Mouse (Mus musculus) thymus, adult 2 months (tissue): ENCODE measurements around the gene Fpgs. TPM values are rescaled to one million over a fixed set of nuclear protein-coding genes. Genes with fewer than 3 reads are reported as not detected.

Source experiments
- DNase-seq: peaks from one replicate; pipeline ENCODE4 v3.0.0; 2021
- H3K27ac ChIP-seq: fragments of 200-500 bp; 2 replicates; pipeline ENCODE4 v1.5.1; 2012; ENCODE audit warnings: low read length, control low read depth; ENCODE audit not compliant: control insufficient read depth, insufficient read depth
- H3K27me3 ChIP-seq: fragments of 200-500 bp; 2 replicates; pipeline ENCODE4 v1.6.1; 2012; ENCODE audit warnings: mild to moderate bottlenecking, low read length, moderate library complexity, mixed read lengths; ENCODE audit not compliant: control insufficient read depth, insufficient read depth
- H3K36me3 ChIP-seq: fragments of 200-500 bp; 2 replicates; pipeline ENCODE4 v1.6.1; 2012; ENCODE audit warnings: mild to moderate bottlenecking, low read length, moderate library complexity; ENCODE audit not compliant: control insufficient read depth, insufficient read depth
- H3K4me1 ChIP-seq: fragments of 200-500 bp; replicated peaks from 2 replicates; pipeline ENCODE4 v1.6.1; 2012; ENCODE audit warnings: low read length; ENCODE audit not compliant: control insufficient read depth, insufficient read depth
- H3K4me3 ChIP-seq: fragments of 200-500 bp; 2 replicates; pipeline ENCODE4 v1.5.1; 2012; ENCODE audit warnings: mild to moderate bottlenecking, low read length, control low read depth, moderate library complexity; ENCODE audit not compliant: control insufficient read depth, insufficient read depth
- CTCF ChIP-seq: fragments of 200-500 bp; IDR thresholded peaks from 2 replicates; pipeline ENCODE4 v1.5.1; 2012; ENCODE audit warnings: mild to moderate bottlenecking, control low read depth, low read length, moderate library complexity, borderline replicate concordance; ENCODE audit not compliant: control insufficient read depth, poor library complexity, insufficient read depth; ENCODE audit errors: extremely low read depth
- POLR2A ChIP-seq: fragments of 200-500 bp; IDR thresholded peaks from 2 replicates; pipeline ENCODE4 v1.6.1; 2012; ENCODE audit warnings: mild to moderate bottlenecking, low read length, control low read depth, moderate library complexity; ENCODE audit not compliant: control insufficient read depth, poor library complexity, insufficient read depth; ENCODE audit errors: extremely low read depth
- WGBS: fragments of 180-500 bp; shearing (Covaris S2); methylation state at CpG from one replicate; pipeline ENCODE4 v1.1.7; 2018; 5-methylcytosine and 5-hydroxymethylcytosine counted together
- polyA plus RNA-seq: library from polyadenylated mRNA; depleted of rRNA; stranded (reverse); fragments of >200 nt; gene quantifications from 2 replicates; pipeline ENCODE4 v1.2.3, GENCODE M21; 2012

Fpgs gene
- polyA plus RNA-seq, 1 experiment = 61.8 TPM

DNA sequence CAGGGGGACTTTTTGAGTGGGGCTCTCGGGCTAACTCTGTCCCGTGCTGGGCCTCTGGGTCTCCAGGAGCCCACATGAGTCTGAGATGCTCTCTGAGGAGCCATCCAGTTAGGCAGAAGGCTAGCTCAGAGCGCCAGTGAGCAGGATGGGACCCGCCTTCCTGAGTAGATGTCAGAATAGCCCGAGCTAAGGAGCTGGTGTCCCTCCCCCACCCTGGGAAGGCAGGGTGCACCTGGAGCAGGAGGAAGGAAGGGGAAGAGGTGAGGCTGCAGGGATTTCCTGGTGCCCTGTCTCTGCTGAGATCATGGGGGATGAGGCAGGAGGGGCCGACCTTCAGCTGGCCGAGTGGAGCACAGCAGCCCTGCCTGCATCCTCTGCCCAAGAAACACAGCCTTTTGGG is 24.5 kb upstream of the Fpgs start:
- TF ChIP-seq CTCF = no peak
- no peak for TF ChIP-seq POLR2A
- Histone ChIP-seq H3K27me3 (no peaks in the 10 kb centered on the region), H3K36me3 (peaks cover 6% of the 10 kb centered on the region), H3K4me1 (peaks cover 34% of the 10 kb centered on the region), H3K27ac (no peak overlapping the region), H3K4me3 (no peak overlapping the region)
- 34% methylated on average over 7 of the region's 7 CpGs for WGBS
- no peak for DNase-seq

DNA sequence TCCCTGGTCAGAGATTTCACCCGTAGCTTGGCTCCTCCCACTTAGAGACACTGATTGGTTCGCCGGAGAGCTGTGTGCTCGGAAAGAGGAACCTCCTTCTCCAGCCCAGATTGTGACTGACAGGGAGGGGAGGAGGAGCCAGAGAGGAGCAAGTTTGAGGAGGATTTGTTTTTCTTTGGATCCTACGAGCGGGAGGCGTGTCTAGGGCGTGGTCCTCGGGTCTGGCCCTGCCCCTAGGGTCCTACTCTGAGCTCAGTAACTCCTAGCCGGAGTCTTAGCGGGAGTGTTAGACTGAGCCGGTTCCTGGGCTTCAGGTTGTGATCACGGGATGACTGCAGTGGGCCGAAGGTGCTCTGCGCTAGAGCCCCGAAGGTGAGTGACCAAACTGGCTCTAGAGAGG is 23.5 kb upstream of the Fpgs start:
- DNase-seq = peak; percentile 74
- 8% methylated on average over 16 of the region's 16 CpGs for WGBS
- H3K4me1 ChIP-seq = peaks cover 39% of the 10 kb centered on the region
- TF ChIP-seq CTCF (no peak), POLR2A (0 out of 2 replicates have a peak, but pooled peaks have one; percentile 29)
- H3K36me3 ChIP-seq = peaks cover 6% of the 10 kb centered on the region
- no peak overlapping the region for H3K27ac ChIP-seq
- H3K27me3 ChIP-seq = no peaks in the 10 kb centered on the region
- peak overlapping the region; percentile 25 for H3K4me3 ChIP-seq

DNA sequence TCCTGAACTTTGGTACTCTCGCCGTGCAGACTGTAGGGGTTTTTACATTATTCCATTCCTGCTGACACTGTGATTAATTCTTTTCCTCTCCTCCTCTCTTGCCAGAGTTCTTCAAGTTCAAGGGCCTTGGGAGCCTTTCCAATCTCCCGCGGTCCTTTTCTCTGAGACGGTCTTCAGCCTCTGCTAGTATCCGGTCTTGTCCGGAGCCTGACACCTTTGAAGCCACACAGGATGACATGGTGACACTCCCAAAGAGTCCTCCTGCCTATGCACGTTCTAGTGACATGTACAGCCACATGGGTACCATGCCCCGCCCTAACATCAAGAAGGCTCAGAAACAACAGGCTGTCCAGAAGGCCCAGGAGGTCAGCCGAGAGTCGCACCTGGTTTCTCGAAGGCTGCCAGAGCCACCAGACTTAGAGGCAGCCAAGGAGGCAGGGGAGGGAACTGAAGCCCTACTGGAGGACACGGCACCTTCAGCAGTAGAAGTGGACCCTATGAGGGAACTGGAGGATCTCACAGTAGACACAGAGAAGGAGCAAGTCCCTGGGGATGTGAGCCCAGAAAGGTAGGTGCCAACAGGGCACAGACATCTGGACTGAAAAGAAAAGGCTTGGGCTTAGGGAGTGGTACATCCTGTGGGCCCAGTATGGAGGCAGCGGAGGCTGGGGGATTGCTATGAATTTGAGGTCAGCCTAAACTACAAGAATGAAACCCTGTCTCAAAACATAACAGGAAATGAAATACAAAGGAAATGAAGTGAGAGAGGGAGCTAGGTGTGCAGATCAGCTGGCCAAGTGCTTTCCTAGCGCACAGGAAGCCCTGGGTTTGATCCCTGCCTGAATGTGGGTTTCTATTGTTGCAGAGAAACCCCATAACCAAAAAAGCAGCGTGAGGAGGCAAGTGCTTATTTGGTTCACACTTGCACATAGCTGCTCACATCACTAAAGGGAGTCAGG is 21.2 kb upstream of the Fpgs start:
- H3K36me3 ChIP-seq = peaks cover 6% of the 10 kb centered on the region
- no peaks in the 10 kb centered on the region for H3K27me3 ChIP-seq
- H3K27ac ChIP-seq = peak overlapping the region; percentile 97
- no peak overlapping the region for H3K4me3 ChIP-seq
- TF ChIP-seq POLR2A = no peak
- TF ChIP-seq CTCF = no peak
- 70% methylated on average over 16 of the region's 16 CpGs for WGBS
- peaks cover 59% of the 10 kb centered on the region for H3K4me1 ChIP-seq
- DNase-seq = peak; percentile 54

DNA sequence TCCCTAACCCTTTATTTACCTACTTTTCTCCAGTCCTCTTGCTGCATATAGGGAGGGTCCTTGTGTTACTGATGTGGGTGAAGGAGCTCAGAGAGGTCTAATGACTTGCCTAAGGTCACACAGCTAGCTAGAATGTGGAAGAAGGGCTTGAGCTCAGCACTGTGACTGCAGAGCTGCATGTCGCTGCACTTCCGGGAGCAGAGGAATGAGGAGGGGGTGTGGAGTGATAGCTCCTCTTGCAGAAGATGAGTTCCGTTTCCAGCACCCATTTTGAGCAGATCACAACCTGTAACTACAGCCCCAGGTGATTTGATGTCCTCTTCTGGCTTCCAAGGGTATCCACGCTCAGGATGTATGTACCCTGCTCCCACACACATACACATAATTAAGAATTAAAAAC is 20.2 kb upstream of the Fpgs start:
- Histone ChIP-seq H3K36me3 (peaks cover 6% of the 10 kb centered on the region), H3K4me1 (peaks cover 69% of the 10 kb centered on the region), H3K27ac (peak overlapping the region; percentile 13; the same call in 1 of the 2 replicates), H3K4me3 (no peak overlapping the region), H3K27me3 (no peaks in the 10 kb centered on the region)
- TF ChIP-seq CTCF (no peak), POLR2A (no peak)
- DNase-seq = no peak
- 94% methylated on average over 4 of the region's 4 CpGs for WGBS

DNA sequence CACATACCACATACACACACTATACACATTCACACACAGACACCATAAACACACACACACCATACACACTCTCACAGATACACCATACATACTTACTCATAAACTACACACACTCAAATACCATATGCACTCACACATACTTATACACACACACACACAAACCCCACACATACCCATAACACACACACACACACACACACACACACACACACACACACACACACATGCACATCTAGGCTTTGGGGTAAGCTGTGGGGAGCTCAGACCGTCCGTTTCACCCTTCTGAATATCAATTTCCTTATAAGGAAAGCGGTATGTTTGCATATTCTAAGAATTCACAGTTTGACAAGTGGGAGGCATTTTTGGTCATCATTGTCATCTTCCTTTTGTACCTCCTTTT is 18.6 kb upstream of the Fpgs start:
- peaks cover 6% of the 10 kb centered on the region for H3K36me3 ChIP-seq
- peak overlapping the region; percentile 46 for H3K4me3 ChIP-seq
- no peak overlapping the region; the same call in 1 of the 2 replicates for H3K27ac ChIP-seq
- H3K4me1 ChIP-seq = peaks cover 64% of the 10 kb centered on the region
- no peaks in the 10 kb centered on the region for H3K27me3 ChIP-seq
- TF ChIP-seq CTCF (no peak), POLR2A (no peak)
- no peak for DNase-seq
- WGBS = 24% methylated on average over 3 of the region's 3 CpGs

DNA sequence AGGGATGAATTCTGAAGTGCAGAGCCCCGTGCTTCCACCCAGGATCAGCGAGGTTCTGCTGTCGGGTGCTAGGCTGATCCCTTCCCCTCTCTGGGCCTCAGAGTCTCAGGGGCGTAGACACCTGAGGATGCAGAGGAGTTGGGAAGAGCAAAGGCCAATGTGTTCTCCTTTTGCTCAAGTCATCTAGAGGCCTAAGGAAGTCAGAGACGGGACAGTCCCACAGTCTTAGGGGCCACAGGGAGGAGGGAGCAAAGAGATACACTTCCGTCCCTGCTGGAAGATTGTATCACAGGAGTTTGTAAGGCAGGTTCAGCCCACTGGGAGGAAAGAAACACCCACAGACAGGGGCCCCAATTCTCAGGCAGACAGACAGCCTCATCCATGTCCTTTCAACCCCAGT is 18.1 kb upstream of the Fpgs start:
- peaks cover 61% of the 10 kb centered on the region for H3K4me1 ChIP-seq
- H3K4me3 ChIP-seq = peak overlapping the region; percentile 46
- peaks cover 6% of the 10 kb centered on the region for H3K36me3 ChIP-seq
- no peak for TF ChIP-seq CTCF
- no peak for TF ChIP-seq POLR2A
- no peaks in the 10 kb centered on the region for H3K27me3 ChIP-seq
- peak; percentile 43 for DNase-seq
- WGBS = 14% methylated on average over 6 of the region's 6 CpGs
- H3K27ac ChIP-seq = peak overlapping the region; percentile 79

DNA sequence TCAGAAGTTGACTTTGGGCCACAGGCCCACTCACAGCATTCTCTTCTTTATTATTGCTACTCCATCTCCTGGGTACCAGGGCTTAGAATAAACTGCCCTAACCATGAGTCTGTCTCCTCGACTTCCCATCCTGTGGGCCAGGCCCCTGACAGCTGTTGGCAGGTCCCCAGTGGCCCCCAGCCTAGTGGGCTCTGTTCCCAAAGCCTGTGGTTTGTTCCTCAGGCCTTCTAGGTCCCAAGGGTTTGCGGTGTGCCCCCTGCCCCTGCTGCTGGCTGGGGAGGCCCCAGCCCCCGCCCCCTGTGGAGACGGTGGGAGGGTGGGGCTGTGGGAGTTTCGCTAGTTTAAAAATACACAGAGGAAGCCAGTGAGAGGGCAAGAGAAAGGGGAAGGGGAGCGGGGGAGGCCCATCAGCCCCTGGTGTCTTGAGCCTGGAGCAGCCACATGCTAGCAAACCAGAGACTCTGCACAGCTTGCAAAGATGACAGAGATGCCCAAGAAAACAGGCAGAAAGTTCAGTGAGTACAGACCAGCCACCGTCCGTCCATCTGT is 16.8 kb upstream of the Fpgs start, which contains the start of gene Sh2d3c:
Gene Sh2d3c, plus strand, starts transcription at position 375 of the 549 bp plus-strand sequence.
- H3K4me3 ChIP-seq = peak within 1 kb of the TSS; percentile 61
- no peak for TF ChIP-seq CTCF
- TF ChIP-seq POLR2A = no peak

More for the DNA sequence above, 16.8 kb upstream of the Fpgs start, which contains the start of gene Sh2d3c:
- Histone ChIP-seq H3K27ac (peak within 1 kb of the TSS; percentile 79), H3K27me3 (no peaks in the 10 kb centered on the region), H3K4me1 (peaks cover 52% of the 10 kb centered on the region), H3K36me3 (no peaks in the 10 kb centered on the region)
- DNase-seq = peak; percentile 69
- WGBS = 7% methylated on average over 8 of the region's 8 CpGs
